Mouse (Mus musculus) heart, postnatal 0 days (tissue): ENCODE data around the gene Zcchc9. TPM values are rescaled to one million over a fixed set of nuclear protein-coding genes. Genes with fewer than 3 reads are reported as not detected.

Experiments
- ATAC-seq: fragments of 200-750 bp; cut with Nextera tagmentation; 2 replicates; pipeline ENCODE4 v1.8.0; 2017; ENCODE audit warnings: low read depth, moderate number of reproducible peaks, moderate library complexity; ENCODE audit not compliant: insufficient read depth
- DNase-seq: peaks from one replicate; pipeline ENCODE4 v3.0.0-alpha.2; 2016; ENCODE audit warnings: low spot score
- H3K27ac ChIP-seq: fragments of 300-500 bp; sonication (generic); 2 replicates; pipeline ENCODE4 v1.5.1; 2014; ENCODE audit warnings: low read depth, mild to moderate bottlenecking
- H3K27me3 ChIP-seq: fragments of 300-500 bp; sonication (generic); 2 replicates; pipeline ENCODE4 v1.6.1; 2014; ENCODE audit warnings: low read length, mixed read lengths; ENCODE audit not compliant: control insufficient read depth, insufficient read depth
- H3K36me3 ChIP-seq: fragments of 300-500 bp; sonication (generic); replicated peaks from 2 replicates; pipeline ENCODE4 v1.6.1; 2014; ENCODE audit warnings: low read length, mixed read lengths; ENCODE audit not compliant: control insufficient read depth, insufficient read depth
- H3K4me1 ChIP-seq: fragments of 300-500 bp; sonication (generic); 2 replicates; pipeline ENCODE4 v1.6.1; 2014; ENCODE audit warnings: antibody characterized with exemption; ENCODE audit not compliant: control insufficient read depth, insufficient read depth
- H3K4me2 ChIP-seq: fragments of 300-500 bp; sonication (generic); 2 replicates; pipeline ENCODE4 v1.6.1; 2014; ENCODE audit warnings: low read depth, mild to moderate bottlenecking, low read length, moderate library complexity
- H3K4me3 ChIP-seq: fragments of 300-500 bp; sonication (generic); 2 replicates; pipeline ENCODE4 v1.5.1; 2014; ENCODE audit warnings: low read depth, low read length
- H3K9ac ChIP-seq: fragments of 300-500 bp; sonication (generic); replicated peaks from 2 replicates; pipeline ENCODE4 v1.6.1; 2014; ENCODE audit warnings: low read depth, low read length, mixed read lengths
- H3K9me3 ChIP-seq: fragments of 300-500 bp; sonication (generic); replicated peaks from 2 replicates; pipeline ENCODE4 v1.6.1; 2016; ENCODE audit warnings: low read length; ENCODE audit not compliant: control insufficient read depth
- CTCF ChIP-seq: IDR thresholded peaks from 2 replicates; pipeline ENCODE4 v1.5.1; 2016; ENCODE audit warnings: antibody characterized with exemption, control low read depth, low read depth
- EP300 ChIP-seq: IDR thresholded peaks from 2 replicates; pipeline ENCODE4 v1.6.1; 2016; ENCODE audit warnings: antibody characterized with exemption, low read depth
- WGBS: fragments of 180-500 bp; shearing (Covaris S2); extraction: QIAGEN DNeasy Blood & Tissue Kit; methylation state at CpG from one replicate; pipeline ENCODE4 v1.1.7; 2014; 5-methylcytosine and 5-hydroxymethylcytosine counted together
- polyA plus RNA-seq: library from polyadenylated mRNA; unstranded; fragments of >200 nt; fragmentation: Nextera tagmentation; extraction: Ambion mirVana; gene quantifications from 2 replicates; pipeline ENCODE4 v1.2.1, GENCODE M21; 2015
- total RNA-seq: library from RNA; depleted of rRNA; stranded (reverse); fragments of >200 nt; gene quantifications from 2 replicates; pipeline ENCODE4 v1.2.3, GENCODE M21; 2014; ENCODE audit warnings: low replicate concordance; rRNA removed

Gene Zcchc9
- total RNA-seq (5.2 and 14.8 TPM in 2 replicates), polyA plus RNA-seq (20.1 and 21.5 TPM in 2 replicates)

GRCm38 (mm10) chr13:91807155-91807839 lies at the start of gene Zcchc9:
Gene Zcchc9 (minus strand): TSS chr13:91807705.
- Histone ChIP-seq H3K36me3 (peaks cover 18% of the 10 kb centered on the region), H3K27ac (peak within 1 kb of the TSS; percentile 99), H3K9me3 (no peaks in the 10 kb centered on the region), H3K4me1 (0 out of 2 replicates have a peak, but pooled peaks cover 6% of the 10 kb centered on the region), H3K9ac (peak within 1 kb of the TSS; percentile 99), H3K4me3 (peak within 1 kb of the TSS; percentile 100), H3K4me2 (peak within 1 kb of the TSS; percentile 75), H3K27me3 (no peaks in the 10 kb centered on the region)
- ATAC-seq (peak; percentile 99), DNase-seq (peak; percentile 88)
- peak; percentile 31 for TF ChIP-seq CTCF
- no peak for TF ChIP-seq EP300
- WGBS: under 1% methylated on average over 50 of the region's 50 CpGs

- WGBS: 70% methylated on average over 3 of the region's 3 CpGs
- DNase-seq (no peak), ATAC-seq (no peak)
- no peaks in the 10 kb centered on the region for H3K9me3 ChIP-seq
- peaks cover 21% of the 10 kb centered on the region for H3K36me3 ChIP-seq
- no peak overlapping the region for H3K4me3 ChIP-seq
- H3K4me1 ChIP-seq: no peaks in the 10 kb centered on the region
- no peak for TF ChIP-seq EP300
- TF ChIP-seq CTCF: no peak
- no peak overlapping the region for H3K9ac ChIP-seq
- no peak overlapping the region for H3K27ac ChIP-seq
- no peak overlapping the region for H3K4me2 ChIP-seq
- no peaks in the 10 kb centered on the region for H3K27me3 ChIP-seq
These were observed 46.9 kb upstream of the Zcchc9 start for GRCm38 (mm10) chr13:91854412-91854811.

- no peaks in the 10 kb centered on the region for H3K9me3 ChIP-seq
- no peaks in the 10 kb centered on the region for H3K4me1 ChIP-seq
- no peak overlapping the region for H3K4me3 ChIP-seq
- no peak overlapping the region for H3K27ac ChIP-seq
- ATAC-seq: no peak
- no peak overlapping the region for H3K4me2 ChIP-seq
- no peaks in the 10 kb centered on the region for H3K27me3 ChIP-seq
- DNase-seq: no peak
- no peak overlapping the region for H3K9ac ChIP-seq
- no peaks in the 10 kb centered on the region for H3K36me3 ChIP-seq
- TF ChIP-seq EP300 (no peak), CTCF (no peak)
These were observed 20.4 kb upstream of the Zcchc9 start for GRCm38 (mm10) chr13:91827876-91828275.

- H3K9ac ChIP-seq: no peak overlapping the region
- DNase-seq: no peak
These were observed 18.6 kb upstream of the Zcchc9 start for GRCm38 (mm10) chr13:91826066-91826465.

DNA sequence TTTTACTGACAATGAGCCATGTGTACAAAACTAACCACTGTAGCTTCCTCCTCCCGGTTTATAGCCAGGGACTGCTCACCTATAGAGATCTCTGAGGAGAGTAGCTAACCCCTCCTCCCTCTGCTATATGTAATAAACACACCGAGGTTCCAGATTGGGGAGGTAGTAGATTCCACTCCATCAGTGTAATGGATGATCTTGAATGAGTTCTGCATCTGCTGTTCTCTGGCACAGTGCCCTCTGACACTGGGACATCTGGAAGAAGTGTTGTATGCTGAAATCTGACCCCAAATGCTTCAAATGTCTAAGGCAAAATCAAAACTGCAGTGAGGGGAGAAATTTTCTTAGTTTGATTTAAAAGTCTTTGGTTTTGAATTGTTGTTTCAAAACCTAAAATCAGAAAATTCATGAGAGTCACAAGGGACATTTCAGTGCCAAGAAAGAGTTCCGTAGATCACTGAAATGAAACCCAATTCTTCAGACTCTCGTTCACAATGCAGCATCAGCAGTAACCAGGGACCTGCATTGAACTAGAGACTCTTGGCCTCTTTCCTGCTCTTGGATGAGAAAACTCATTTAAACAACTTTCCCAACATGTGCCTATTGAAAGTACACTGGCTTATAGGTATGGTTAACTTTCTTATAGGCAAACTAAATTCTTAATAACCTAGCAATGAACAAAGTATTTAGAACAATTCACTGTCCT lies 17.5 kb upstream of the Zcchc9 start:
- no peak overlapping the region for H3K9ac ChIP-seq
- no peak overlapping the region for H3K4me3 ChIP-seq
- no peaks in the 10 kb centered on the region for H3K4me1 ChIP-seq
- no peak overlapping the region for H3K27ac ChIP-seq
- ATAC-seq: no peak
- WGBS: 71% methylated on average over 4 of the region's 4 CpGs
- H3K27me3 ChIP-seq: no peaks in the 10 kb centered on the region
- no peaks in the 10 kb centered on the region for H3K36me3 ChIP-seq
- H3K4me2 ChIP-seq: no peak overlapping the region
- no peak for TF ChIP-seq CTCF
- no peak for TF ChIP-seq EP300
- H3K9me3 ChIP-seq: no peaks in the 10 kb centered on the region
- no peak for DNase-seq

More at GRCm38 (mm10) chr13:91826066-91826465, 18.6 kb upstream of the Zcchc9 start:
- TF ChIP-seq EP300: no peak
- TF ChIP-seq CTCF: no peak
- Histone ChIP-seq H3K4me1 (no peaks in the 10 kb centered on the region), H3K4me3 (no peak overlapping the region), H3K4me2 (no peak overlapping the region), H3K27me3 (no peaks in the 10 kb centered on the region), H3K9me3 (no peaks in the 10 kb centered on the region), H3K27ac (no peak overlapping the region), H3K36me3 (no peaks in the 10 kb centered on the region)
- WGBS: 90% methylated on average over 2 of the region's 2 CpGs
- ATAC-seq: no peak
